Mouse (Mus musculus) G1E-ER4 (cell line): Measurements from ENCODE around the gene Rela. TPM values are rescaled to one million over a fixed set of nuclear protein-coding genes. Genes with fewer than 3 reads are reported as not detected.

Source experiments
- GATA1 ChIP-seq: IDR thresholded peaks from one replicate; pipeline ENCODE4 v1.8.0; 2012; ENCODE audit warnings: low read length, inconsistent platforms
- polyA plus RNA-seq: library from polyadenylated mRNA; stranded (reverse); fragments of >175 nt; gene quantifications from 2 replicates; pipeline ENCODE4 v1.2.3, GENCODE M21; 2012

Rela gene
- polyA plus RNA-seq, 1 experiment: 79.0 TPM

DNA sequence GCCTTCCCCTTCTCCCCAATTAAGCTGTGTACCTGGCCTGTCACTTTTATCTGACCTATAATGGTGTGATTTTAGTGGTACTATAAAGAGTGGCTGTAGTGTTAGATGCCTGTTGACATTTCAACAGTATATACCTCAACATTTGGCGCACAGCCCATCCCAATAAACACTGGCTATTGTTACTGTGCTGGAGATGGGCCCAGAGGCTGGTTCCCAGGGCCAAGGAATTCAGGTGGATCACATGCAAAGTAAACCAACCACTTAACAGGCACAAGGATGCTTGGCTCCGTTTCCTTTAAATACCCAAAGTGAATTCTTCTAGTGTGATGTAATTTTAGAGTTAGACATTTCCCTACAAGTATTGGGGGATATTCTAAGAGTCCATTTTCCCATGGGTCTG lies 22.3 kb upstream of the Rela start:
- TF ChIP-seq GATA1: no peak

DNA sequence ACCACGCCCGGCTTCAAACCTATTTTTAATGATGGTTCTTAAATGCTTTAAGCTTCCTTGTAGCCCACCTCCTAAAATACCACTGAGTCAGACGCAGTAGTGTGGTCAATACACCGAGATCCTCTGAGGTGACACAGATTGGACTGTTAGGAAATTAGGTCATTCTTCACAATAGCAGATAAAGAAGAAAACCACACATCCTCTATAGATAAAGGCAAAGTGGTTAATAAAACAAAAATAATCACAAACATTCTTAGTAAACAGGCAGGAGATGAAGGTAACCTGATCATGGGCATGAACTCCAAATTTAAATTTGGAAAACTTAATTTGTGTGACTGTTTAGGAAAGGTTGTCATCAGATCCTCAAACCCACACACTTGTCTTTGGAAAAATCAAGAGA lies 17.3 kb upstream of the Rela start:
- TF ChIP-seq GATA1: no peak

DNA sequence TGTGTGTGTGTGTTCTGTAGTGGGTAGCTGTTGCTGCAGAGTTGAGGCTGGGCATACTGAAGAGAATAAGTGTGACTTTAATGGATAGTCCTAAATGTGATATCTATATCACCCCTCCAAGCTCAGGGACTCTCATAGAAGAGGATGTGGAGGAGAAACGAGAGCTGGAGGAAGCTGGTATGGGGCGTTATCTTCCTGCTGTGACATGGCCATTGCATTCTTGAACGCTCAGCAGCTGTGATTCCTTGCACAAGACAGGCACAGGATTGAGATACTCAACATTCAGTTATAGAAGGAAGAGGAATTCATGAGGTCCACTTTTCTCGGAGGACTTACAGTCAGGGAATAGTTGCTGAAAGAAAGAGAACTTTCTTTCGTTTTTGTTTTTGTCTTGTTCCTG lies 15.4 kb upstream of the Rela start:
- TF ChIP-seq GATA1: no peak

DNA sequence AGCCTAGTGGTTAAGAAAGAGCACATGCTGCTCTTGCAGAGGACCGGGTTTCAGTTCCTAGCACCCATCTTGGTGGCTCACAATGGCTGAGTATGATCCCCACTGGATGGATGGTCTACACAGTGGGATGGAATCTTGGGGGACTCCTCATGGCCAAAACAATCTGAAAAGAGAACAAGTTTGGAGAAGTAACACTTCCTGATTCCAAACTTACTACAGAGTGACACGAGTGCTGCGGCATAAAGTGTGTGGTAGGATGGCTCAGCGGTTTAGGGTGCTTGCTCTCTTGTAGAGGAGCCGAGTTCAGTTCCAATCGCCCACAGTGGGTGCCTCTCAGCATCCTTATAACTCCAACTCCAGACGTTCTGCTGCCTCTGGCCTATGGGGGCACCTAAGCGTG lies 12.0 kb upstream of the Rela start:
- no peak for TF ChIP-seq GATA1

DNA sequence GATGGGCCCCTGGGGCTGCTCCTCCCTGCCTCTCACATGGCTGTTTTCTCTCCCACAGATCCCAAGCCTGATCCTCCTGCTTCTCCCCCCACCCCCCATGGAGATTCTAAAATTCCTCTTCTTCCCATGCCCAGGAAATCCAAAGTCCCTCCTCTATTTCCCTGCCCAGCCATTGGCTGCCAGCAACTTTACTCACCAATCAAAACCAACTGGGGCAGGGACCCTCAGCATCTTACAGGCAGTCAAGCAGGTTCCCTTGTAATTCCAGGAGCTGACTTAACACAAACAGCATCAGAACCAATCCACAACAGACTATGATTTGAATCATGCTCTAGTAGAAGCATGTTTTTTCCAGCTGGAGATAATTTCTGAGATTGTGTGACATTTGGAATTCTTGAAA lies 7.4 kb upstream of the Rela start:
- no peak for TF ChIP-seq GATA1

DNA sequence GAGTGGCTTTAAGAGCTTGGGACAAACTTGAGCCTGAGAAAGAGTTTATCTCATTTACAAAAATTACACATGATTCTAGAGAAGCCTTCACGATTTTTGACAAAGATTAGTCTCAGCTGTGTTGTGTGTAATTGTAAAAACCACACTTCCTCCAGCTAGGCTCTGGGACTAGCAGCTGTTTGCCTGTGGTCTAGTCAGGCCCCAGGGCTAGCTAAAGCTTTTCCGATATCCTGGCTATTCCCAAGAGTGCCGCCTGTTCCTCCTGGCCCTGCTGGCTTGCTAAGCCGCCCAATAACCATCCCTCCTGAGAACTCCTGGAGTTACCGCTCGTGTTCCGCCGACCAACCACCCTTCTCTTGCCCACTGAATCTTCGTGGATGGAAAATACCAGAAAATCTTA lies 5.2 kb upstream of the Rela start:
- no peak for TF ChIP-seq GATA1

DNA sequence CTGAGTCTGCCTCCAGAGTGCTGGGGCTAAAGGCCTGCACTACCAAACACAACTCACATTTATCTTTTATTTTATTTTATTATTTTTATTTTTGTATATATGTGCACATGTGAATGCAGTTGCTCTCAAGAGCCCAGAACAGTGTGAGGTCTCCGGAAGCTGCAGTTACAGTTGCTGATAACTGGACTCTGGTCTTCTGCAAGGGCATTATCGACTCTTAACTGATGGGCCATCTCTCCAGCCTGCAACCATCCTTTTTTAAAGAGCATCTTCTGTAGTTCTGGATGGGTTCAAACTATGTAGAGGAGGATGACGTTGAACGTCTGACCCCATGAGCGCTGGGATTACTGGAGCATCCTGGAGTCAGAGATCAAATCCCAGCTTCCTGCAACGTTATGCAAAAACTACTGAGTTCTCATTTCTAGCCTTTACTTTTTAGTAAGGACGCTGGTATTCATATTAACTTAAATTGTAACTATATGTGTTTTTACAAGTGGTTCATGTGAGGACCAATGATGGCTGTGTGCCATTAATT lies 1.2 kb upstream of the Rela start:
- no peak for TF ChIP-seq GATA1

DNA sequence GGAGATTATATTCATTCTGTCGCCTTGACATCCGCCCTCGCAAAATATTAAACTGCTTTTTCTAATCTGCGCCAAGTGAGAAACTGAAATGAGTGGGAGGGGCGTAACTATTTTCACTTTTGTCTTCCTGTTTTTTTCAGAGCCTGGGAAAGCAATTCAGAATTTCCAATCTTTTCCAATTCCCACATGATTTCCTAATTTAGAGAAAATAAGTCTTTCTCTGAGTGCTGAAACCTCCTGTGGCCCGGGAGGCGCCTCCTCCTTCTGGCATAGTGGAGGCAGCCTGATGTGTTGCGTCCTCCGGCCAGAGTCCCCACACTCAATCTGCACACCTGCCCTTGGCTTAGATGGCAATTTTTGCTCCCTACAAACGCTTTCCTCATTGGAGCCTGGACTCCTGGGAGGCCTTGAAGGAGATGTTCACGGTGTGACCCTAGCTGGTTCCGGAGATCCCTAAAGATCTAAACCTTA lies 677 bp upstream of the Rela start:
- no peak for TF ChIP-seq GATA1

DNA sequence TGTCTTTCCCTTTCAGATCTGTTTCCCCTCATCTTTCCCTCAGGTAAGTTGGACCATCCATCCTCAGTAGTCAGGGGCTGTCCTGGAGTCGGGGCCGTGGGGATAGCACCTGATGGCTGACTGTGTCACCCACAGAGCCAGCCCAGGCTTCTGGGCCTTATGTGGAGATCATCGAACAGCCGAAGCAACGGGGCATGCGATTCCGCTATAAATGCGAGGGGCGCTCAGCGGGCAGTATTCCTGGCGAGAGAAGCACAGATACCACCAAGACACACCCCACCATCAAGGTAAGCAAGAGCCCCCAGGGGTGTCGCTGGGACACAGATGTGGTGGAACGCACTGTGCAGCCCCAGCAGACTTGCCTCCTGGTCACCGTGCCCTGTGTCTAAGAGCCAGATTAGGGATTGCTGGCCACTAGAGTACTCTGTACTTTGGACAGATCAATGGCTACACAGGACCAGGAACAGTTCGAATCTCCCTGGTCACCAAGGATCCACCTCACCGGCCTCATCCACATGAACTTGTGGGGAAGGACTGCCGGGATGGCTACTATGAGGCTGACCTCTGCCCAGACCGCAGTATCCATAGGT lies 1.2 kb downstream of the Rela start:
- TF ChIP-seq GATA1: no peak

DNA sequence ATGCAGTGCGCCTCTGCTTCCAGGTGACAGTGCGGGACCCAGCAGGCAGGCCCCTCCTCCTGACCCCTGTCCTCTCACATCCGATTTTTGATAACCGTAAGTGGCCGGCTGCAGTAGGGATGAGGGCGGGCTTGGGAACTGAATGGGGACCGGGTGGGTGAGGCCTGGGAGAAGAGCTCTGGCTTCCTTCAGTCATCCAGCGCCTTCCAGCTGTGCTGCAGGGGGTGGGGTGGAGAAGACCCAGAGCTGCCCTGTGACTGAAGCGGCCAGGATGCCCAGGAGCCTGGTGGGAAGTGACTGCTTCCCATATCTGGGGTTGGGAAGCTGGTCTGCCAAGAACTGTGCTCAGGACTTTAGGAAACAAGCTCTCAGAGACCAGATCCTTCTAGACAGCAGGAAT lies 3.1 kb downstream of the Rela start:
- no peak for TF ChIP-seq GATA1

DNA sequence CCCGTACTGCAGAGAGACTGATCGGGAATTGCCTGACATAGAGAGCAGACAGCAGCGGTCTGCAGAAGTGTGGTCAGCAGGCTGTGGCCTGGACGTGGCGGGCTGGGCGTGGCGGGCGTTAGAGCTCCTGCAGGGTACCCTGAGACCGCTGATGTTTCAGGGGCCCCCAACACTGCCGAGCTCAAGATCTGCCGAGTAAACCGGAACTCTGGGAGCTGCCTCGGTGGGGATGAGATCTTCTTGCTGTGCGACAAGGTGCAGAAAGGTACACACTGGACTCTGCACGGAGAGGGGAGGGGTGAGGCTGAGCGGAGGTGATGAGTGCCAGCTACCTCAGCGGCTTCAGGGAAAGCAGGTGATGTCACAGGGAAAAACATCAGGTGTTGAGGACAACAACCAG lies 3.7 kb downstream of the Rela start:
- TF ChIP-seq GATA1: no peak

DNA sequence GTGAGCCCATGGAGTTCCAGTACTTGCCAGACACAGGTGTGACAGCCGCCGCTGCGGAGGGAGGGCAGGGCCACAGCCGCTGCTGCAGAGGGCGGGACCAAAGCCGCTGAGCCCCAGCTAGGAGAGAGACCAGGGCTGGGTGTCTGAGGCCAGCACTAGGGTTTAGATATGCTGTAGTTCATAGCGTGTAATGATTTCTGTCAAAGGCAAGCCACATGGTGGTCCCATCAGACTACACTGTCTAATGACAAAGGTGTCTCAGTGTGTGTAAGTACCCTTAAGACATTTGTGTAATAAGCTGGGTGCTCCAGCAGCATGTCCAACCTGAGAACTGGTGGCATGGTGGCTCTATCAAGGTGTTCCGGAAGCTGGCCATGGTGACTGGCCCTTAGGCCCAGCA lies 4.4 kb downstream of the Rela start:
- TF ChIP-seq GATA1: no peak

DNA sequence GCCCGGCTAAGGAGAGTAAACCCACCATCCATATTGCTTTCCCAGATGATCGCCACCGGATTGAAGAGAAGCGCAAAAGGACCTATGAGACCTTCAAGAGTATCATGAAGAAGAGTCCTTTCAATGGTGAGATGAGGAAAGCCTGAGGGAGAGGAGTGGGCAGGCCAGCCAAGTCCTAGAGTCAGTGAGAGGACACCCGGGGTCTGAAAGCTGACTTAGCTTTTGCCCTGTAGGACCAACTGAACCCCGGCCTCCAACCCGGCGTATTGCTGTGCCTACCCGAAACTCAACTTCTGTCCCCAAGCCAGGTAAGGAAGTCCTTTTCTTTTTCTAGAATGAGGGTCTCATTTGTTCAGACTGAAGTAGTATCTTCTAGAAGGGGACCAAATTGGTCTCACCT lies 8.0 kb downstream of the Rela start:
- no peak for TF ChIP-seq GATA1

DNA sequence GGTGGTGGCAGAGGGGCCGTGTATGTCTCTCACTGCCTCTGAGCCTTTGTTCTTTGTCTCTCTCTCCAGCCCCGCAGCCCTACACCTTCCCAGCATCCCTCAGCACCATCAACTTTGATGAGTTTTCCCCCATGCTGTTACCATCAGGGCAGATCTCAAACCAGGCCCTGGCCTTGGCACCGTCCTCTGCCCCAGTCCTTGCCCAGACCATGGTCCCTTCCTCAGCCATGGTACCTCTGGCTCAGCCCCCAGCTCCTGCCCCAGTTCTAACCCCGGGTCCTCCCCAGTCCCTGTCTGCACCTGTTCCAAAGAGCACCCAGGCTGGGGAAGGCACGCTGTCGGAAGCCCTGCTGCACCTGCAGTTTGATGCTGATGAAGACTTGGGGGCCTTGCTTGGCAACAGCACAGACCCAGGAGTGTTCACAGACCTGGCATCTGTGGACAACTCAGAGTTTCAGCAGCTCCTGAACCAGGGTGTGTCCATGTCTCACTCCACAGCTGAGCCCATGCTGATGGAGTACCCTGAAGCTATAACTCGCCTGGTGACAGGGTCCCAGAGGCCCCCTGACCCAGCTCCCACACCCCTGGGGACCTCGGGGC lies 9.5 kb downstream of the Rela start:
- TF ChIP-seq GATA1: no peak

DNA sequence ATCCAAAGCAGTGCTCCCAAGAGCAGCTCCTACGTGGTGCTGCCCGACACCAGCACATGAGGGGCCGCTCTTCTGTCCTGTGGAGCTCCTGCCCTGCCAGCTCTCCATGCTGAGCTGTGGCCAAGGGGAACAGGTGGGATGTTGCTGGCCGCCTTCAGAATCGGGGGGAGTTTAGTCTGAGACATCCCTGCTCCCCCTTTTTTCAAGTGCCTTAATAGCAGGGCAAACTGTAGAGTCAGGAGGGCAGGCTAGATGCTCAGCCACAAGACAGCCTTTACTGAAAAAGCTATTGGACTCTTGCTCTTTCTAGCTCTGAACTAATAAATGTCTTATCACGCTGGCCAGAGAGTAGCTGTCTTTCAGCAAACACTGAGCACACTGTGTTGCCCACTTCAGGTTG lies 10.5 kb downstream of the Rela start:
- TF ChIP-seq GATA1: no peak

DNA sequence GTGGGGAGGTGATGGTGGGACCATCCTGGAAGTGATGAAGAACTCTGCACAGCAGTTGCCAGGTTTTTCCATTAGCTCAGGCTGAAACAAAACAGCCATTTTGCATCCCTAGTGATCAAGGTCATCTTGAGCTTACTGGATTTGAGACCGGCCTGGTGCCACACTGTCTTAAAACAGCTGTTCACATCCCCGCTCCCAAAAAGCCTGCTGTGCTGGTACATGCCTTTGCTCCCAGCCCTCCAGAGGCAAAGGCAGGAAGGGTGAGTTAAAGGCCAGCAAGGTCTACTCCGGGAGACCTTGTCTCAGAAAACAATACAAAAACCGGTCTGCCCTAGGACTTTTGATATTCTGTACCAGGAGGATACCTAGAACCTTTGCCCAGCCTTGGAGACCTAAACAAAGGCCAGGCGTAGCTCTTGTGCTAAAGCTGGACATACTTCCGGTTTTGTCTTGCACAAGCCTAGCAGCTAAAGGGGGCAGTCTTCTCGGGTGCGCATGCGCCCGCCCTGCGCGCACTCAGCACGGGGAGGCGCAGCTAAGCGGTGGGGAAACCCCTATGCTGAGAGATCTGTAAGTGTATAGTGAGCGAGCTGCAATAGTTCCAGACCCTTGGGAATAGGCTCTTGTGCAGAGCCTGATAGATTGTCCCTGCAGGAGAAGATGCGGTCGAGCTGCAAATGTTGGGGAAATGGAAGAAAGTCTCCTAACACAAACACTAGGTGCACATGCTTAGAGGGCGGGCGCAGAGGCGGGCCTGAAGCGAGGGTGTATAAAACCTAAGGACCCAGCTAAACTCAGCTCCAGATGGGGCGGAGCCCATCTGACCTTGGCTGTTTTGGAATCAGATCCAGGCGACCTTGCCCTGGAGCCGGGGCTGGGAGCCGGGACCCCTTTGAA lies 11.4 kb downstream of the Rela start:
- TF ChIP-seq GATA1: no peak
